Mouse (Mus musculus) heart, adult 2 months (tissue): ENCODE results near the gene Egln3.
A peak's percentile ranks its signal among the peaks of the same experiment; 100 is the strongest.

Experiments used
- CTCF ChIP-seq: fragments of 200-600 bp; IDR thresholded peaks from 2 replicates; pipeline ENCODE4 v1.8.1; 2022; ENCODE audit warnings: antibody characterized with exemption, mild to moderate bottlenecking, moderate library complexity
- EP300 ChIP-seq: fragments of 200-500 bp; IDR thresholded peaks from 2 replicates; pipeline ENCODE4 v1.6.1; 2011; ENCODE audit warnings: low read depth, low read length, control low read depth; ENCODE audit not compliant: insufficient read depth
- POLR2A ChIP-seq: fragments of 200-500 bp; IDR thresholded peaks from 2 replicates; pipeline ENCODE4 v1.6.1; 2011; ENCODE audit warnings: mild to moderate bottlenecking, low read depth, low read length, control low read depth; ENCODE audit not compliant: insufficient read depth

DNA sequence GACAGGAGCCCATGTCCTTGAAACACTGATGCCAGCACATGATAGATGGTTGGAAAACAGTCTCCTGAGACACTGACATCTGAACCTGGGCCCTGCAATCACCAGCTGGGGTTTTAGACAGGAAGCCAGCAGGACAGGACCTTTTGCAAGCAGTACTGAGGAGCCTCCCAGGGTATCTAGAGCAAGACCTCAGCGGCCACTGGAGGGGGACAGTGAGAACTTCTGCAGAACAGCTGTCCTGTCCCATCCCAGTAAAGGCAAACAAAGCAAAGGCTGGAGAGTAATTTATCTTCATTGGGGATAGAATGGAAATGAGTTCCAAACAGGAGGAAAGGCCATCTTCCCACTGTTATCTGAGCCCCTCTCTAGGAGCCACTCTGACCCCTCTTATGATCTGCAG is 1.5 kb upstream of the Egln3 start:
- TF ChIP-seq CTCF (peak; percentile 76), POLR2A (no peak), EP300 (no peak)
